Mouse (Mus musculus) hematopoietic stem cell, adult 5-6 weeks (primary cell): ENCODE results near the gene Krt78. TPM values are rescaled to one million over a fixed set of nuclear protein-coding genes. Genes with fewer than 3 reads are reported as not detected.

Experiments
- ATAC-seq, 2 experiments: fragments of 125-278 bp in 1 of 2; replicated peaks in 1 of 2; 2 replicates each; pipeline ENCODE4 v1.8.0; 2016 to 2017; ENCODE audit warnings: inconsistent platforms in 2 of 2, mild to moderate bottlenecking in 2 of 2, moderate number of reproducible peaks in 2 of 2, low read depth in 1 of 2, moderate TSS enrichment in 1 of 2; ENCODE audit not compliant: low FRiP score in 2 of 2, poor library complexity in 2 of 2, severe bottlenecking in 2 of 2, insufficient read depth in 1 of 2, low TSS enrichment in 1 of 2
- total RNA-seq: library from RNA; stranded (forward); fragments of 172-1452, 232-1000 nt; gene quantifications from 2 replicates; pipeline ENCODE4 v1.2.3, GENCODE M21; 2017

Gene Krt78
- total RNA-seq, 1 experiment from 2014 or later, result not detected

GRCm38 (mm10) chr15:101924635-101925034 is 29.5 kb downstream of the Krt78 start, which contains the start of gene Krt4:
Gene Krt4, minus strand, starts transcription at chr15:101924735.
- no peak for ATAC-seq

- no peak for ATAC-seq
Observed at GRCm38 (mm10) chr15:101922296-101922695, 31.8 kb downstream of the Krt78 start.

- ATAC-seq, result no peak
Observed at GRCm38 (mm10) chr15:101916072-101916471, 38.0 kb downstream of the Krt78 start.

- ATAC-seq, result no peak
Observed at GRCm38 (mm10) chr15:101904849-101905248, 49.2 kb downstream of the Krt78 start.

- no peak for ATAC-seq
Observed at GRCm38 (mm10) chr15:101902171-101903149, 51.6 kb downstream of the Krt78 start.

Other genes starting within 250 kb of the Krt78 start
- gene Krt5, start 241.4 kb downstream of the Krt78 start, total RNA-seq, result not detected in 2 replicates
- not detected in 2 replicates for gene Krt71, start 211.2 kb downstream of the Krt78 start, total RNA-seq
- gene Krt72, start 167.8 kb downstream of the Krt78 start, total RNA-seq, result not detected in 2 replicates
- not detected in 2 replicates for gene Krt73, start 151.9 kb downstream of the Krt78 start, total RNA-seq
- not detected in 2 replicates for gene Krt2, start 136.1 kb downstream of the Krt78 start, total RNA-seq
- not detected in 2 replicates for gene Krt1, start 103.5 kb downstream of the Krt78 start, total RNA-seq
- gene Krt77, start 84.6 kb downstream of the Krt78 start, total RNA-seq, result not detected in 2 replicates
- not detected in 2 replicates for gene Krt76, start 61.4 kb downstream of the Krt78 start, total RNA-seq
- gene Krt4, start 29.6 kb downstream of the Krt78 start, total RNA-seq, result not detected in 2 replicates
- not detected in 2 replicates for gene Krt79, start 14.0 kb downstream of the Krt78 start, total RNA-seq
- 0.65 and 1.3 TPM in 2 replicates for gene Krt8, start 50.2 kb upstream of the Krt78 start, total RNA-seq
- gene Krt18, start 73.9 kb upstream of the Krt78 start, total RNA-seq, result 58.8 and 66.5 TPM in 2 replicates
- gene Eif4b, start 119.5 kb upstream of the Krt78 start, total RNA-seq, result 451 and 486 TPM in 2 replicates
- gene Tns2, start 146.1 kb upstream of the Krt78 start, total RNA-seq, result 3.6 and 4.0 TPM in 2 replicates
- gene Spryd3, start 181.9 kb upstream of the Krt78 start, total RNA-seq, result 12.6 and 15.8 TPM in 2 replicates
- gene Igfbp6, start 190.1 kb upstream of the Krt78 start, total RNA-seq, result 0.15 TPM in 1 of 2 replicates, not detected in the other
- 1.3 and 2.4 TPM in 2 replicates for gene Soat2, start 196.2 kb upstream of the Krt78 start, total RNA-seq
- gene Zfp740, start 249.0 kb upstream of the Krt78 start, total RNA-seq, result 44.0 and 47.6 TPM in 2 replicates